Mouse (Mus musculus): ENCODE data around the gene Lrp2. TPM values are rescaled to one million over a fixed set of nuclear protein-coding genes. Genes with fewer than 3 reads are reported as not detected.

Gene Lrp2
- total RNA-seq, 1 experiment: 124 TPM

GRCm38 (mm10) chr2:69405692-69406091 is 180.2 kb downstream of the Lrp2 start:
- Histone ChIP-seq H3K9ac (ENCODE audit: insufficient read depth, low read depth, low read length, poor library complexity, severe bottlenecking) (no peak overlapping the region), H3K4me1 (ENCODE audit: control insufficient read depth in 2 of 2, insufficient read depth in 2 of 2, low read length in 2 of 2, poor library complexity in 1 of 2) (no peaks in the 10 kb centered on the region), H3K4me3 (ENCODE audit: insufficient read depth in 1 of 2, low read depth in 1 of 2, low read length in 2 of 2, poor library complexity in 1 of 2, severe bottlenecking in 1 of 2) (no peak overlapping the region), H3K36me3 (ENCODE audit: control insufficient read depth, insufficient read depth, low read length, poor library complexity, severe bottlenecking) (no peaks in the 10 kb centered on the region), H3K9me3 (ENCODE audit: control insufficient read depth, insufficient read depth, low read depth, low read length) (no peaks in the 10 kb centered on the region), H3K27ac (ENCODE audit: insufficient read depth, low read depth, low read length, poor library complexity, severe bottlenecking) (no peak overlapping the region)
- TF ChIP-seq ZC3H11A (IDR thresholded peaks at IDR 0.05; ENCODE audit: borderline replicate concordance, low read depth, low read length) (no peak), MAFK (IDR thresholded peaks at IDR 0.05; ENCODE audit: insufficient read depth, low read depth, low read length) (no peak), HCFC1 (IDR thresholded peaks at IDR 0.05; ENCODE audit: borderline replicate concordance, insufficient read depth, low read length) (no peak), CHD2 (IDR thresholded peaks at IDR 0.05; ENCODE audit: low read depth, low read length) (no peak)
- no peak for DNase-seq (ENCODE audit: low read depth, low spot score)
- in situ Hi-C loops (cut with MboI; ENCODE audit: low sequenced_read_pairs in 2 of 2, unreplicated experiment in 2 of 2): no loop called here

GRCm38 (mm10) chr2:69402309-69402708 is 183.6 kb downstream of the Lrp2 start:
- Histone ChIP-seq H3K4me3 (ENCODE audit: insufficient read depth in 1 of 2, low read depth in 1 of 2, low read length in 2 of 2, poor library complexity in 1 of 2, severe bottlenecking in 1 of 2) (no peak overlapping the region), H3K36me3 (ENCODE audit: control insufficient read depth, insufficient read depth, low read length, poor library complexity, severe bottlenecking) (no peaks in the 10 kb centered on the region), H3K4me1 (ENCODE audit: control insufficient read depth in 2 of 2, insufficient read depth in 2 of 2, low read length in 2 of 2, poor library complexity in 1 of 2) (no peaks in the 10 kb centered on the region), H3K27ac (ENCODE audit: insufficient read depth, low read depth, low read length, poor library complexity, severe bottlenecking) (no peak overlapping the region), H3K9me3 (ENCODE audit: control insufficient read depth, insufficient read depth, low read depth, low read length) (no peaks in the 10 kb centered on the region), H3K9ac (ENCODE audit: insufficient read depth, low read depth, low read length, poor library complexity, severe bottlenecking) (no peak overlapping the region)
- DNase-seq (ENCODE audit: low read depth, low spot score): no peak
- in situ Hi-C loops (cut with MboI; ENCODE audit: low sequenced_read_pairs in 2 of 2, unreplicated experiment in 2 of 2): no loop called here
- TF ChIP-seq CHD2 (IDR thresholded peaks at IDR 0.05; ENCODE audit: low read depth, low read length) (no peak), ZNF384 (IDR thresholded peaks at IDR 0.05; ENCODE audit: low read depth, low read length) (no peak), MAFK (IDR thresholded peaks at IDR 0.05; ENCODE audit: insufficient read depth, low read depth, low read length) (no peak), HCFC1 (IDR thresholded peaks at IDR 0.05; ENCODE audit: borderline replicate concordance, insufficient read depth, low read length) (no peak), ZC3H11A (IDR thresholded peaks at IDR 0.05; ENCODE audit: borderline replicate concordance, low read depth, low read length) (no peak)

- in situ Hi-C loops (cut with MboI; ENCODE audit: low sequenced_read_pairs in 2 of 2, unreplicated experiment in 2 of 2): no loop called here
- Histone ChIP-seq H3K4me3 (ENCODE audit: insufficient read depth in 1 of 2, low read depth in 1 of 2, low read length in 2 of 2, poor library complexity in 1 of 2, severe bottlenecking in 1 of 2) (no peak overlapping the region), H3K9ac (ENCODE audit: insufficient read depth, low read depth, low read length, poor library complexity, severe bottlenecking) (no peak overlapping the region), H3K4me1 (ENCODE audit: control insufficient read depth in 2 of 2, insufficient read depth in 2 of 2, low read length in 2 of 2, poor library complexity in 1 of 2) (no peaks in the 10 kb centered on the region), H3K36me3 (ENCODE audit: control insufficient read depth, insufficient read depth, low read length, poor library complexity, severe bottlenecking) (no peaks in the 10 kb centered on the region), H3K9me3 (ENCODE audit: control insufficient read depth, insufficient read depth, low read depth, low read length) (no peaks in the 10 kb centered on the region), H3K27ac (ENCODE audit: insufficient read depth, low read depth, low read length, poor library complexity, severe bottlenecking) (no peak overlapping the region)
- no peak for DNase-seq (ENCODE audit: low read depth, low spot score)
- TF ChIP-seq CHD2 (IDR thresholded peaks at IDR 0.05; ENCODE audit: low read depth, low read length) (no peak), ZNF384 (IDR thresholded peaks at IDR 0.05; ENCODE audit: low read depth, low read length) (no peak), ZC3H11A (IDR thresholded peaks at IDR 0.05; ENCODE audit: borderline replicate concordance, low read depth, low read length) (no peak), HCFC1 (IDR thresholded peaks at IDR 0.05; ENCODE audit: borderline replicate concordance, insufficient read depth, low read length) (no peak), MAFK (IDR thresholded peaks at IDR 0.05; ENCODE audit: insufficient read depth, low read depth, low read length) (no peak)
Measured at GRCm38 (mm10) chr2:69401891-69402290, 184.0 kb downstream of the Lrp2 start.

- DNase-seq (ENCODE audit: low read depth, low spot score): no peak
- Histone ChIP-seq H3K9me3 (ENCODE audit: control insufficient read depth, insufficient read depth, low read depth, low read length) (no peaks in the 10 kb centered on the region), H3K4me3 (ENCODE audit: insufficient read depth in 1 of 2, low read depth in 1 of 2, low read length in 2 of 2, poor library complexity in 1 of 2, severe bottlenecking in 1 of 2) (no peak overlapping the region), H3K27ac (ENCODE audit: insufficient read depth, low read depth, low read length, poor library complexity, severe bottlenecking) (no peak overlapping the region), H3K4me1 (ENCODE audit: control insufficient read depth in 2 of 2, insufficient read depth in 2 of 2, low read length in 2 of 2, poor library complexity in 1 of 2) (no peaks in the 10 kb centered on the region), H3K9ac (ENCODE audit: insufficient read depth, low read depth, low read length, poor library complexity, severe bottlenecking) (no peak overlapping the region), H3K36me3 (ENCODE audit: control insufficient read depth, insufficient read depth, low read length, poor library complexity, severe bottlenecking) (no peaks in the 10 kb centered on the region)
- no peak for TF ChIP-seq ZNF384 (IDR thresholded peaks at IDR 0.05; ENCODE audit: low read depth, low read length)
- no peak for TF ChIP-seq HCFC1 (IDR thresholded peaks at IDR 0.05; ENCODE audit: borderline replicate concordance, insufficient read depth, low read length)
- TF ChIP-seq CHD2 (IDR thresholded peaks at IDR 0.05; ENCODE audit: low read depth, low read length): no peak
- TF ChIP-seq ZC3H11A (IDR thresholded peaks at IDR 0.05; ENCODE audit: borderline replicate concordance, low read depth, low read length): no peak
- no peak for TF ChIP-seq MAFK (IDR thresholded peaks at IDR 0.05; ENCODE audit: insufficient read depth, low read depth, low read length)
- in situ Hi-C loops (cut with MboI; ENCODE audit: low sequenced_read_pairs in 2 of 2, unreplicated experiment in 2 of 2): no loop called here
Measured at GRCm38 (mm10) chr2:69400866-69401604, 184.8 kb downstream of the Lrp2 start.
